Mouse (Mus musculus) urinary bladder, postnatal 14 days (tissue): ENCODE data around the gene Bach2.

Source experiments
- DNase-seq: peaks from one replicate; pipeline ENCODE4 v3.0.0; 2021; ENCODE audit warnings: low spot score

The Bach2 gene

GRCm38 (mm10) chr4:32297071-32297671 lies 58.6 kb downstream of the Bach2 start:
- no peak for DNase-seq

DNA sequence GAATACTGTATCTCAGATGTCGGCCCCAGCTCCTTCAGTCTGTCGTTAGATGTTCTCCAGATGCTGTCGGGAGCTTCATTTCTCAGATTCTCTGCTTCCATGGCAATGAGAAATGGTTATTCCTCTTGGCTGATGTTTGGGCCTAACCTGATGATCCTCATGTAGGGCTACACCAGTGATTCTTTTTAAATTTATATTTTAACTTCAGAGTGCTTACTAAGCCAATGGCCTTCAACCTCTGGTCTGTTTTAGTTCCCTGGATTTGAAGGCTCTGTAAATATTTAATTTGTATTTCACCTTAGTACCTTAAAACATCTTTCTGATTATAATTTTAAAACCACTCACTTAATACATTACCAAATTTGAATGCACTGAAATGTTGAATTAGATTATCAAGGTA lies 60.6 kb downstream of the Bach2 start:
- no peak for DNase-seq

DNA sequence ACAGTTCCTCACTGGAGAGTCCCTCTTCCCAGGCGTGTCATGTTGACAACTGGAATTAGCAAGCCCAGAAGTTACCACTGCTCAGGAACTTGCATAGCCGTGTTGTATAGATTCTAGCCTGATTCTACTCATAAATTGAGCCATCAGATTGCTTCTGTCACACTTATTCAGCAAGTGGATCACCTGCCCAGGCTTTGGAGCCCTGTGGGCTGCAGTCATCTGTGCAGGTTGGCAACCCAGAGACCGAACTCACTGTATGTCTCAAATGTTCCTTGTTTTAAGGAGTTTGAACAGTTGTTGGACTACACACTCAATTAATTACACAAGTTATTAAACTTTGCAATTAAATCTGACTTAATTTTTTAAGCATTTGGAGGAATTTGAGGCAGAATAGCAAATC lies 61.4 kb downstream of the Bach2 start:
- no peak for DNase-seq

GRCm38 (mm10) chr4:32302668-32303067 lies 64.1 kb downstream of the Bach2 start:
- DNase-seq: no peak

DNA sequence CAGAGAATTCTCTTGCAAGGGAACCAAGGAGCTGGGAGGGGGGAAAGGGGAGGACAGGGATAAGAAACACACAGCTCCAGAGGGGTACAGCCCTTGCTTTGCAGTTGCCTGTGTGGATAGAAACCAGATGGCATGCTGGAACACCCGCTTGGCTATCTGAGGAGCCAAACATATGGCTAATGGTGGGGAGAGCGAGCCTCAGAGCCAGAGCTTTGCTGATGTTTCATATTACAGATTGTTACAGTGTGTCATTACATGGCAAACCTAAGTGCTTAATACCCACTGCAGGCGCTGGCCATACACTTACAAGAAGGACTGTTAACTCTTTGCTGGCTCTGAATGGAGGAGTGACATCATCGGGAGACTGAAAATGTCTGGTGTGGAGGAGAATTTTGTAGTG lies 64.5 kb downstream of the Bach2 start:
- DNase-seq: peak; percentile 37

DNA sequence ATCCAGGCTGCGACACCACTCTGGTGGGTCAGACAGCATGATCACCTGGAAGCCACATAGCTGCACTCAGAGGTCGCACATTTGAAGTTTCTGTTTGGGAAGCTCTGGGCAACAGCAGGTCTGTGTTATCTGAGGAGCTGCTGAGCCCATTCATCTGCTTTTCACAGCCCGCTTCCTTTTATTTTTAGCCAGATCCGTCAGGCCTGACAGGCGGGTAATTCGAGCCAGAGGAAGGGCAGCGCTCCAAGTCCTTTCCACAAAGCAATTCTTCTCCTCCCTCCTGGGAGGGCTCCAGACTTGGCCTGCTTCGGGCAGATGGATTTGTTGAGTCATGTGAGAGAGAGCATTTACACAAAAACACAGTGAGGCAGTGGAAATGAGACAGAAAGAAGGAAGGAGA lies 65.1 kb downstream of the Bach2 start:
- DNase-seq: peak; percentile 92

- DNase-seq: no peak
Measured at GRCm38 (mm10) chr4:32304221-32304703, 65.7 kb downstream of the Bach2 start.

GRCm38 (mm10) chr4:32305036-32305615 lies 66.5 kb downstream of the Bach2 start:
- no peak for DNase-seq

DNA sequence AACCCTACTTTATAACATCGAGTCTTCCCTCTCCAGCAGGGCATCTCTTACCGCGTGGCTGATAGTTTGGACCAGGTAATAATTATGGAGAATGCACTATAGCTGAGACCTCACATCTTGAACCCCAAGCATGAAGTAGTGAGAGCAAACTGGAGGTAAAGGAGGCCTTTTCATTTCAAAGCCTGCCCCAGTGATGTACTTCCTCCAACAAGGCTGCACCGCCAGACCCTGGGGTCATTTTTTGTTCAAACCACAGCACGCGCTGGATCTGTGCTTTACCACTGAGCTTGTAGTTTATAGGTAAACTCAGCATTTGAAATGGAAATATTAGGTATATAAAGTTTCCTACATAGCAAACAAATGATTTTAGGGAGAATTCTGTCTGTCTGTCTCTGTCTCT lies 67.1 kb downstream of the Bach2 start:
- DNase-seq: no peak

DNA sequence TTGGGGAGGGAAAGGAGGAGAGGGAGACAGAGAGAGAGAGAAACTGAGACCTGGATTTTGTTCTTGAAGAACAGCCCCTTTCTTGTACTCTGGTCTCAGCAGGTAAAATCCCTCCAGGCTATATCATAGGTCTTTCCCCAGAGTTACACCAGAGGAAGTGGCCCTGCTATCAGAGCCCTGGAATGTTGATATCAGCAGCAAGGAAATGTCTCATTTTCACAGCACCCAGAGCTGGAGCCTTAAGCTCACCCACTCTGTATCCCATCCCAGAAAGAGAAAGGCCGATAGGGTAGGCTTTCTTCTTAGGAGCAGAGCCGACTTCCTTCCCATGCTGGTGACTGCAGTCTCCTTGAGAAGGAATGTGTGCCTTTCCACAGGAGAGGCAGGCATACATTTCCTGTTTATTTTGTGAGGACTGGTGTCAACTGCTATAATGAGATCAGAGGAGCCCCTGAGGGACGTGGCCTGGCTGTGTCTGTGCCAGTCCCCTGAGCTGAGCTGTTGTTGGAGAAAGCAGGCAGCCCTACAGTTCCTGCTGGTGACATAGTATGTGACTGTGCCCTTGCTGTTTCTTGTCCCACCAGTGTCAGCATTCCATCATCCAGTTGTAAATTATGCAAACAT lies 67.7 kb downstream of the Bach2 start:
- DNase-seq: no peak

- DNase-seq: no peak
Measured at GRCm38 (mm10) chr4:32307215-32307614, 68.6 kb downstream of the Bach2 start.

GRCm38 (mm10) chr4:32312171-32312946 lies 73.8 kb downstream of the Bach2 start:
- DNase-seq: no peak

DNA sequence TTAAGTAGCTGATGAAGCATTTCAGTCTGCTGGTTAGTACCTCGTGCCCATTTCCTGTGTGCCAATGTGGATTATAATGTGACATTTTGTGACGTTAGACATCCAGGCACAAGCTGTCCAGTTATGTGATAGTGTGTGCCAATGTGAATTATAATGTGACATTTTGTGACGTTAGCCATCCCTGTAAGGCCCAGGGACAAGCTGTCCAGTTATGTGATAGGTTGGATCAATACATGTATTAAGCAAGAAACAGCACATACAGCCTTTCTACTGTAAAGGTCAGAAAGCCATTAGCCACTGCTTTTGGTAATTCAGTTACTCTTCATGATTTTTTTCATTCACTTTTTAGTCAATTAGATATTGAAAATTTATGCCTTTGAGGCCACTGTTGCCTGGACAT lies 76.3 kb downstream of the Bach2 start:
- DNase-seq: no peak

DNA sequence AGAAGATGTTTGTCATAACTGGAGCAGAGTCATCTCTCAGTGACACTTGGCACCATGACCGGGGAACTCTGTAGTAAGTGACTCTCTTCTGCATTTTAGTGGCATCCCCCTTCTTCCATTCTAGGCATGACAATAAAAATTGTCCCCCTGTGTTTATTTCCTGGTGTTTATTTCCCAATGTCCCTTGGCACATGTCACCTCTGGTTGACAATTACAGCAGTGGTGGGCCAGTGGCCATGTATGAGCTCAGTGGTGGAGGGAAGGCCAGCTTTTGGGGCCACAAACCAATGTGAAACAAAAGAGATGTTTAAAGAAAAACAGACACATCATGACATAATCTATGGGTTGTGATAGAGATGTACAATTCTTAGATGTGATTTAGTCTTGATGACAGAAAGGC lies 80.0 kb downstream of the Bach2 start:
- DNase-seq: no peak

GRCm38 (mm10) chr4:32319327-32319726 lies 80.7 kb downstream of the Bach2 start:
- no peak for DNase-seq

DNA sequence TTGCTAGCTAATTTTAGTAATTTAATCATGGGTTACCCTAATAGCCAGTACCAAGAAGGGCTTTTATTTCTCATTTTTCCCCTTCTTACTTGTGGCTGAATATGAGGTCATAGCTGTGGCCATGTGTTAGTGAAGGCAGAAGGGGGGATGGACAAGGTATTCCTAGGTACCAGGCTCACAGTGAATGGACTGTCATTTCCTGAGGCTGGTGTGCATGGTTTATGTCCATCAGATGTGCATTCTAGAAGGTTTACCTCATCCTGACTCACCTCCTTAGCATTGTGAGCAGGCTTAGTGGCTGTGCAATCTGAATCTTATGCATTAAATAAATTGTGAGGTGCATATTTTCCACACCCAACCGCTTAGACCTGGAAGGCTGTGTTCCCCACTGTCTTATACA lies 81.4 kb downstream of the Bach2 start:
- DNase-seq: no peak

GRCm38 (mm10) chr4:32324111-32324510 lies 85.5 kb downstream of the Bach2 start:
- DNase-seq: no peak

GRCm38 (mm10) chr4:32324967-32325366 lies 86.4 kb downstream of the Bach2 start:
- no peak for DNase-seq

DNA sequence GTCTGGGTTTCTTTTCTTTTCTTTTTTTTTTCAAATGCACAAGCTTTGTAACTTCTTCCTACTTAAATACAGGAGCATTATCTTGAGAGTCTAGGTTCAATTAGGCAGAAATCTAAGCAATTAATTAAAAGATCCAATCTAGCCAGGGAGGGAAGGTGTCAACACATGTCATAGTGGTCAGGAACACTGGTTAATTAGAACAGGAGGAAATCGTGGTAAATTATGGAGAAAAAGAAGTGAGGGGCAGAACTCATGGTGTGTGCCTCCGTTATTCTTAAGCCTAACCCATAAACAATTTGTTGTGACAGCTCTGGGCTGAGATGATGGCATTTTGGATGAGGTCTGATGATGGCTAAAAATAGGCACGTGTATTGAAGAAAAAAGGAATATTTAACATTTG lies 87.0 kb downstream of the Bach2 start:
- no peak for DNase-seq

DNA sequence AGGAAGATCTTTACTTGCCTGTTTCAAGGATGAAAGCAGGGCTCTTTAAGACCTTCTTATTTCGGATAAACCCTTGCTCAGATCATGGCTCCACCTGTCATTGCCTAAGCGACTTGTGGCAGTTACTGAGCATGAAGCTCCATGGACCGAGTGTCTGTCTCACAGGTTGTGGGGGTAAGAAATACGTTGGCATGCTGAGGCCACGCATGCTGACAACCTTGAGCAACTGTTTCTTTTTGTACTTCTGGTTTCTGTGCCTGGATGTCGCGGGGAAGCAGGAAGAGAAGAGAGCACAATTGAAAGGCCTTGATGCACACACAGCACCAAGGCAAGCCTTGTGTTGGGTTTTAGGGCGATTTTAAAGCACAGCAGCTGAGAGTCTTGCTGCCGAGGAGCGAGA lies 87.7 kb downstream of the Bach2 start:
- no peak for DNase-seq

DNA sequence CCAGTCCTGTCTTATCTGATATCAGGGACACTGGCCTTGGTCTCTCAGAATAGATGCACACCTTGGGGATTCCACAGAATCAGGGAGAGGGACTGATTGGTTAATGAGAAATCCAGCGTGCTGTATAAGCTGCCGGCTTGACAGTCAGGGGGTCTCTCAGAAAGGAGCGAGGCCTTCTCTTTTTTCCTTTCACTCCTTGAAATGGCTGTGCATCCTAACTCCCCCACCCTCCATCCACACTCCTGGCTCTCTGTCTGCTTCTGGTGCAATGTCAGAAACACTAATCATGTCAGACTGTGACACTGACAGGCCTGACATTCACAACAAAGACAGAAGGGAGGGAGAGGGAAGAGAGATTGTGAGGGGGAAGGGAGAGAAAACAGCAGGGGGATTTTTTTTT lies 88.3 kb downstream of the Bach2 start:
- no peak for DNase-seq

DNA sequence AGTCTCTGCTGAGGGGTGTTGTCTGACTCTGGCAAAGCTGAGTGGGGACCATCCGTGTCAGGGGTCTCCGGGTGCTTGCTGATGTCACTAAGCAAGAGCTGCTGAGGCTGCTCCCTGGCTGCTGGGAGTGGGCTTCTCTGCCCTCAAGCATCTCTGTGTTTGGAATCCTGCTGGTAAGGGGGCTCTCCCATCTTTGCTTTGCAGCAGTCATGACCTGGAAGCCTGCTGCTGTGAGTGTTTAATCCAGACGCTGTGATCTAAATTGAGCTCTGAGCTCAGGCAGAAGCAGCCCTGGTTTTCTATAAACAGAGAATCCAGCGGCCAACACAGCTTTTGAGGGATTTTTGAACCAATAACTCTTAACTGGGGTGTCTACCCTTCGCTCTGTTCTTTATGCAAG lies 89.0 kb downstream of the Bach2 start:
- no peak for DNase-seq

GRCm38 (mm10) chr4:32328561-32328960 lies 90.0 kb downstream of the Bach2 start:
- no peak for DNase-seq
